Mouse (Mus musculus): ENCODE results near the gene Gm2115.

- no peak for TF ChIP-seq POLR2A (IDR thresholded peaks at IDR 0.05; ENCODE audit: low read depth, low read length)
- no peak for TF ChIP-seq CTCF (IDR thresholded peaks at IDR 0.05; ENCODE audit: extremely low read depth, insufficient read length, insufficient replicate concordance, low read depth, low read length)
These were observed 82.9 kb downstream of the Gm2115 start for GRCm38 (mm10) chr7:84611609-84612008.

All from small intestine, adult 2 months (tissue).